Comparison of ENCODE assay signal across 8 mouse cellular contexts in the genomic region with DNA sequence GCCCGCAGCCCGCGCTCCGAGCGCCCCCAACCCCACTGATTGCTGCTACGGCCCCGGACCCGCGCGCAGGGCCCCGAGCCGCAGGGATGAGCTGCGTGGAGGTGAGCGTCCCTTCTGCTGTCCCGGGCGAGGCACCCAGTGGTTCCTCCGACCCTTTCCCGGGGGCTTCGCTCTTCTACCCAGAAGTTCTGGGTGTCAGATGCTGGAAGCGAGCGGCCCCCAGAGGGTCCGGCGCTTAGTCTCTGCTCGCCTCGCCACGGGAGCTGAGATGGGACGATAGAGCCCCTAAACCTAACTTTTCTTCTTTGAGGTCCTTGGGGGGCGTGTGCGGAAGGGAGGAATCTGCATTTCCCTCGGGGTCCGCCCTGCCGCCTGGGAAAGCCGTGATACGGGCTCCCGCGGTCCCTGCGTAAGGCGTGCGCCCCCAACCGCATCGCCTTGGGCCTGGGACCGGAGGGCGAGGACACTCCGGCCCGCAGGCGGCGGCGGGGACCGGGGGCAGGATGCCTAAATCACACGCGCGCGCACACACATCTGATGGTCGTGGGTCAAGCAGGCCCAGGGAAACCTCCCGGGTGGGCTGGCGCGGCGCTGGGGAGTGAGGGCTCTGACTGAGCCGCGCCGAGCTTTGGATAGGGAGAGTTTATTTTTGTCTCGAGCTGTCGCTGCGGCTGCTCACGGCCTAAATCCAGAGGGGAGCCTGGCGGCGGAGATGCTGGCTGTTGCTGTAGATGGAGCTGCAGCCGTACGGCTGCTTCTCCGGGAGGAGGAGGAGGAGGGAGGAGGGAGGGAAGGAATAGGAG. TPM values are rescaled to one million over a fixed set of nuclear protein-coding genes. Genes with fewer than 3 reads are reported as not detected.
DNase-seq lines count a peak whose midpoint lies in the region; ATAC-seq and TF ChIP-seq lines count a peak whose summit lies in the region.

No protein-coding gene starts in this region.

- H3K9me3 ChIP-seq in erythroblast, embryonic 14.5 days (ENCODE audit: control insufficient read depth, low read length): peaks cover 8% of the 10 kb centered on the region; the same call in 1 of the 2 replicates
- H3K9me3 ChIP-seq in embryonic facial prominence, embryonic 11.5 days (replicated peaks; ENCODE audit: control insufficient read depth, low read length): no peaks in the 10 kb centered on the region
- no peaks in the 10 kb centered on the region for H3K9me3 ChIP-seq in limb, embryonic 14.5 days (ENCODE audit: control insufficient read depth, low read length)

- TF ChIP-seq POLR2A in heart, adult 2 months (IDR thresholded peaks at IDR 0.05; ENCODE audit: insufficient read depth, low read depth, low read length): peak; percentile 20; the same call in 1 of the 2 replicates
- TF ChIP-seq POLR2A in limb, embryonic 14.5 days (IDR thresholded peaks at IDR 0.05; ENCODE audit: borderline replicate concordance, extremely low read depth, insufficient read depth, insufficient read length): no peak
- TF ChIP-seq POLR2A in myocyte (IDR thresholded peaks at IDR 0.05; ENCODE audit: insufficient read length, low read depth): peak; percentile 32

- ATAC-seq in erythroblast, adult 5-6 weeks (replicated peaks; ENCODE audit: low FRiP score, poor library complexity, severe bottlenecking): no peak
- ATAC-seq in embryonic facial prominence, embryonic 11.5 days (replicated peaks; ENCODE audit: insufficient number of reproducible peaks, low FRiP score, low TSS enrichment, low read depth): peak; percentile 32
- peak; percentile 16; the same call in 1 of the 2 replicates for ATAC-seq in limb, embryonic 14.5 days (ENCODE audit: low FRiP score, low read depth)

- H3K9ac ChIP-seq in embryonic facial prominence, embryonic 11.5 days (replicated peaks; ENCODE audit: low read length): peak overlapping the region; percentile 80
- H3K9ac ChIP-seq in heart, adult 2 months (ENCODE audit: low read depth, low read length): peak overlapping the region; percentile 98
- peak overlapping the region; percentile 94 for H3K9ac ChIP-seq in limb, embryonic 14.5 days (ENCODE audit: low read depth, low read length, severe bottlenecking)

- no peak for TF ChIP-seq EP300 in heart, adult 2 months (IDR thresholded peaks at IDR 0.05; ENCODE audit: insufficient read depth, low read depth, low read length)

- under 1% methylated on average over 58 of the region's 70 CpGs for WGBS in embryonic facial prominence, embryonic 11.5 days
- whole genome bisulfite sequencing in heart, adult 2 months: under 1% methylated on average over 65 of the region's 70 CpGs
- WGBS in limb, embryonic 14.5 days: under 1% methylated on average over 58 of the region's 70 CpGs

- H3K27ac ChIP-seq in embryonic facial prominence, embryonic 11.5 days (replicated peaks; ENCODE audit: low read depth, low read length): peak overlapping the region; percentile 83
- H3K27ac ChIP-seq in heart, adult 2 months: peak overlapping the region; percentile 98
- peak overlapping the region; percentile 96 for H3K27ac ChIP-seq in limb, embryonic 14.5 days (replicated peaks; ENCODE audit: low read depth, low read length)

- DNase-seq in embryonic facial prominence, embryonic 11.5 days (ENCODE audit: low spot score): peak; percentile 75
- peak; percentile 76 to 78 for DNase-seq in heart, adult 2 months
- peak; percentile 24 to 43 for DNase-seq in kidney, adult 8-10 months
- peak; percentile 68 for DNase-seq in limb, embryonic 14.5 days (ENCODE audit: low spot score)
- peak; percentile 39 for DNase-seq in testis, postnatal 14 days (ENCODE audit: low spot score)

- no peaks in the 10 kb centered on the region; the same call in 1 of the 2 replicates for H3K79me2 ChIP-seq in heart, adult 2 months (replicated peaks; ENCODE audit: control insufficient read depth, insufficient read depth, low read length)
- H3K79me2 ChIP-seq in myocyte (ENCODE audit: control insufficient read depth, insufficient read depth): peaks cover 43% of the 10 kb centered on the region

- H3ac ChIP-seq in myocyte (ENCODE audit: control insufficient read depth, insufficient read length): peak overlapping the region; percentile 86

- peaks cover 77% of the 10 kb centered on the region for H3K27me3 ChIP-seq in erythroblast, embryonic 14.5 days (ENCODE audit: control insufficient read depth)
- no peaks in the 10 kb centered on the region for H3K27me3 ChIP-seq in embryonic facial prominence, embryonic 11.5 days (ENCODE audit: control insufficient read depth, insufficient read depth, low read length)
- no peaks in the 10 kb centered on the region for H3K27me3 ChIP-seq in heart, adult 2 months (ENCODE audit: control insufficient read depth, insufficient read depth, low read length)
- no peaks in the 10 kb centered on the region for H3K27me3 ChIP-seq in limb, embryonic 14.5 days (ENCODE audit: control insufficient read depth, insufficient read depth, low read length)
- no peaks in the 10 kb centered on the region for H3K27me3 ChIP-seq in myocyte (ENCODE audit: control insufficient read depth, insufficient read depth, insufficient read length)

- H3K4me1 ChIP-seq in erythroblast, embryonic 14.5 days (ENCODE audit: control insufficient read depth): no peaks in the 10 kb centered on the region
- H3K4me1 ChIP-seq in embryonic facial prominence, embryonic 11.5 days (ENCODE audit: control insufficient read depth, insufficient read depth, low read length): peaks cover 7% of the 10 kb centered on the region; the same call in 1 of the 2 replicates
- peaks cover 2% of the 10 kb centered on the region for H3K4me1 ChIP-seq in heart, adult 2 months (ENCODE audit: control insufficient read depth, insufficient read depth, low read length)
- H3K4me1 ChIP-seq in limb, embryonic 14.5 days (ENCODE audit: control insufficient read depth, insufficient read depth, low read length): peaks cover 19% of the 10 kb centered on the region

- intact Hi-C loops in heart, adult 2 months (cut with DNase I): loop anchor here (2.0 to 5.0 kb wide), 3 partner anchors 62 to 306 kb away; a partner anchor contains a TSS

- H3K4me2 ChIP-seq in embryonic facial prominence, embryonic 11.5 days (ENCODE audit: low read depth, low read length): peak overlapping the region; percentile 96
- peak overlapping the region; percentile 92 for H3K4me2 ChIP-seq in limb, embryonic 14.5 days (replicated peaks; ENCODE audit: low read depth, low read length, severe bottlenecking)
- peak overlapping the region; percentile 51 for H3K4me2 ChIP-seq in myocyte (ENCODE audit: low read depth)

- no peaks in the 10 kb centered on the region for H3K36me3 ChIP-seq in erythroblast, embryonic 14.5 days (ENCODE audit: control insufficient read depth)
- H3K36me3 ChIP-seq in embryonic facial prominence, embryonic 11.5 days (replicated peaks; ENCODE audit: control insufficient read depth, insufficient read depth, low read depth, low read length): no peaks in the 10 kb centered on the region
- peaks cover 11% of the 10 kb centered on the region; the same call in 1 of the 2 replicates for H3K36me3 ChIP-seq in heart, adult 2 months (ENCODE audit: control insufficient read depth, insufficient read depth, low read length)
- 0 out of 2 replicates have a peak, but pooled peaks cover 2% of the 10 kb centered on the region for H3K36me3 ChIP-seq in limb, embryonic 14.5 days (ENCODE audit: control insufficient read depth, insufficient read depth, low read length)
- H3K36me3 ChIP-seq in myocyte (ENCODE audit: control insufficient read depth, insufficient read depth): no peaks in the 10 kb centered on the region

- H3K4me3 ChIP-seq in erythroblast, embryonic 14.5 days (replicated peaks): peak overlapping the region; percentile 37
- peak overlapping the region; percentile 73 for H3K4me3 ChIP-seq in embryonic facial prominence, embryonic 11.5 days (ENCODE audit: low read depth, low read length)
- H3K4me3 ChIP-seq in heart, adult 2 months: peak overlapping the region; percentile 83
- peak overlapping the region; percentile 81 for H3K4me3 ChIP-seq in limb, embryonic 14.5 days (replicated peaks; ENCODE audit: low read length)
- peak overlapping the region; percentile 94 for H3K4me3 ChIP-seq in myocyte

- TF ChIP-seq CTCF in heart, adult 2 months (IDR thresholded peaks at IDR 0.05): peak; percentile 32

TF ChIP-seq in myocyte, 11 proteins besides CTCF, POLR2A, EP300 and RAD21 (continues in another document):
- TF ChIP-seq USF1 (IDR thresholded peaks at IDR 0.05; ENCODE audit: low read depth): no peak
- TF ChIP-seq MYOD1 (IDR thresholded peaks at IDR 0.05; ENCODE audit: control insufficient read depth in 1 of 3, insufficient read length in 2 of 3, low read depth in 2 of 3): no peak
- no peak for TF ChIP-seq MYOG (IDR thresholded peaks at IDR 0.05; ENCODE audit: control insufficient read depth in 1 of 3, insufficient read depth in 1 of 3, insufficient read length in 2 of 3, low read depth in 2 of 3)
- no peak for TF ChIP-seq E2F4 (IDR thresholded peaks at IDR 0.05; ENCODE audit: insufficient read depth)
- TF ChIP-seq MAX (IDR thresholded peaks at IDR 0.05; ENCODE audit: low read depth): no peak
- TF ChIP-seq TCF3 (IDR thresholded peaks at IDR 0.05; ENCODE audit: insufficient read length, low read depth): no peak
- TF ChIP-seq SRF (IDR thresholded peaks at IDR 0.05; ENCODE audit: control insufficient read depth, insufficient read length, low read depth): no peak
- TF ChIP-seq CEBPB (IDR thresholded peaks at IDR 0.05; ENCODE audit: insufficient read depth, poor library complexity, severe bottlenecking): no peak

RNA-seq across cellular contexts. Expression of a gene that starts 0.6 kb away (rescaled TPM):
- 0.01 and 0.14 TPM in 2 replicates for polyA plus RNA-seq in erythroblast, embryonic 14.5 days (2012)
- total RNA-seq in erythroblast, adult 5-6 weeks (2015; ENCODE audit: low replicate concordance): 5.2 and 7.5 TPM in 2 replicates
- 4.0 and 11.5 TPM in 2 replicates for total RNA-seq in erythroblast, adult 5-6 weeks (2017; ENCODE audit: low replicate concordance)
- polyA plus RNA-seq in embryonic facial prominence, embryonic 11.5 days (2014; fragmentation: Nextera tagmentation; extraction: Ambion mirVana): 3.5 and 3.6 TPM in 2 replicates
- total RNA-seq in heart, adult 2 months (2021): 10 to 100 TPM; 51.7 to 62.3 TPM
- 23.8 and 40.6 TPM in 2 replicates for polyA plus RNA-seq in heart, adult 2 months (2012; rRNA removed)
- 23.9 and 25.8 TPM in 2 replicates for polyA plus RNA-seq in limb, embryonic 14.5 days (2012; rRNA removed)
- polyA plus RNA-seq in limb, embryonic 14.5 days (2014; fragmentation: Nextera tagmentation; extraction: Ambion mirVana): 9.6 and 10.9 TPM in 2 replicates
- 15.7 TPM for polyA plus RNA-seq in myocyte (2012; fragmentation: generic; extraction: Trizol)

RNA-seq across cellular contexts. Expression of a gene that starts 51.3 kb away (rescaled TPM):
- polyA plus RNA-seq in erythroblast, embryonic 14.5 days (2012): 2.4 and 2.7 TPM in 2 replicates
- 15.0 and 21.3 TPM in 2 replicates for total RNA-seq in erythroblast, adult 5-6 weeks (2015; ENCODE audit: low replicate concordance)
- total RNA-seq in erythroblast, adult 5-6 weeks (2017; ENCODE audit: low replicate concordance): 11.1 and 13.0 TPM in 2 replicates
- polyA plus RNA-seq in embryonic facial prominence, embryonic 11.5 days (2014; fragmentation: Nextera tagmentation; extraction: Ambion mirVana): 32.1 and 33.9 TPM in 2 replicates
- total RNA-seq in heart, adult 2 months (2021): 10 to 100 TPM; 33.5 to 38.5 TPM
- 20.6 and 30.0 TPM in 2 replicates for polyA plus RNA-seq in heart, adult 2 months (2012; rRNA removed)
- polyA plus RNA-seq in limb, embryonic 14.5 days (2012; rRNA removed): 17.2 and 19.5 TPM in 2 replicates
- 25.2 and 26.7 TPM in 2 replicates for polyA plus RNA-seq in limb, embryonic 14.5 days (2014; fragmentation: Nextera tagmentation; extraction: Ambion mirVana)
- polyA plus RNA-seq in myocyte (2012; fragmentation: generic; extraction: Trizol): 40.6 TPM

Comparison
In these comparisons a context has a peak if more than half of its experiments do, and no peak if none do; other contexts are left out.
1. H3K4me3 ChIP-seq: peak in every context shown above with its lines; median percentile 94 in myocyte; 83 in heart, adult 2 months; 81 in limb, embryonic 14.5 days; 73 in embryonic facial prominence, embryonic 11.5 days; 37 in erythroblast, embryonic 14.5 days.